Mouse (Mus musculus) retina, postnatal 7 days (tissue): ENCODE measurements around the gene Dapk3.
A peak's percentile ranks its signal among the peaks of the same experiment; 100 is the strongest.

ENCODE experiments used
- DNase-seq: peaks from one replicate; pipeline ENCODE4 v3.0.0-alpha.2; 2012; ENCODE audit warnings: low read depth, low spot score

The Dapk3 gene

DNA sequence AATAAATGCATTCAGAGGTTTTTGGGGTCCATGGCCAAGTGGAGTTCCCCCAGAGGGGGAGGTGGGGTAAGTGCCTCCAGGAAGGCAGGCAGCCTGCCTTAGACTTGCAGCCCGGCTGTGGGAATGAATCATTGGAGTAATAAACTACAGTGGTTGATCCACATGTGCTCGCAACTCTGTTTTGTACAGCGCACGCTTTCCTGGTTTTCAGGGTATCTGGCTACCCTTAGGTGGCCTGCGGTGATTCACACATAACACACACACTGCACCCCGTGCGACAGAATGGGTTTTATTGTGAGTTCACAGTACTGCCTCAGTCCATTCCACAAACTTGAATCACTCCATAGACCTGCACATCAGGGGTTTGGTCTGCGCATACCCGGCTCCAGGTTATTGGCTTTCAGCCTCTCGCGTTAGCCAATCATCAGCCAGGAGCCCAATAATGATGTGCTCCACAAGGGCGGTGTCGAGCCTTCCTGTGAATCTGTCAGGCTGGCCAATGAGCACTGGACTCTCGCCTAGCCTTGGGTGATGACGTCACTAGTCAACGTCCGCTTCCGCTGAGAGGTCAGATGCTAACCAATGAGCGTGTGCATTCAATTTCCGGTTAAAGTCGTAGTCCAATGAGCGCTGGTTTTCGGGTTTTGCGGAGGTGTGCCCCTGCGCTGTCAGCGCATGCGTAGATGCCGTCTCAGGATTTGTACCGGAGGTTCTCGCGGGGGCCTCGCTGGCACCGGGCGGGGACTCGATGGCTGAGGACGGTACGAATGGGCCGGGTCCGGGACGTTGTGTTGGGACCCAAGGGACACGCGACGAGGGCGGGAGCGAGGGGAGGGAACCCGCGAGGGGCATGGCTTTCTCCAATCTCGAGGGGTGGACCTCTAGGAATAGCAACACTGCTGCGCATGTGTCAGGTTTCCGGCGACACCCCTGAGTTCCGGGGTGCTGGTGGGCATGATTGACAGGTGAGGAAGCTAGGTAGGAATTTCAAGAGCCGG is at the start of gene Dapk3:
Gene Dapk3, plus strand, starts transcription at position 670 of the 998 bp plus-strand sequence.
- DNase-seq: peak; percentile 99

DNA sequence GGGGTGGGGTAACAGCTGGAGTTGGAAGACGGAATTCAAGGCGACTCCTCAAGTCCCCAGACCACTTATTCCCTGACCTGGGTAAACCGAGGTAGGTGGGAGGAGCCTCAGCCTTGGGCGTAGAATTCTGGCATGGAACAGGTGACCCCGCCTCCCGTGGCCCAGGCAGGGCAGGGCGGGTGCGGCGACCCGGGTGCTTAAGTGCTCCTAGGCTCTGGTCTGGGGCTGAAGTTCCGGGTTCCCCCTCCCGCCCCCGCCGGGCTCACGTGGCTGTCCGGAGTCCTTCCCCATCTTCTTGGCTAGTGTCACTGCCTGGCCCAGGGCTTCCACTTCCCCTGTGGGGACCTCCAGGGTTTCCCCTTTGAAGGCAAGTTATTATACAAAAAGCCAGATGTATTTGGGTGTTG is 48.6 kb upstream of the Dapk3 start:
- no peak for DNase-seq

DNA sequence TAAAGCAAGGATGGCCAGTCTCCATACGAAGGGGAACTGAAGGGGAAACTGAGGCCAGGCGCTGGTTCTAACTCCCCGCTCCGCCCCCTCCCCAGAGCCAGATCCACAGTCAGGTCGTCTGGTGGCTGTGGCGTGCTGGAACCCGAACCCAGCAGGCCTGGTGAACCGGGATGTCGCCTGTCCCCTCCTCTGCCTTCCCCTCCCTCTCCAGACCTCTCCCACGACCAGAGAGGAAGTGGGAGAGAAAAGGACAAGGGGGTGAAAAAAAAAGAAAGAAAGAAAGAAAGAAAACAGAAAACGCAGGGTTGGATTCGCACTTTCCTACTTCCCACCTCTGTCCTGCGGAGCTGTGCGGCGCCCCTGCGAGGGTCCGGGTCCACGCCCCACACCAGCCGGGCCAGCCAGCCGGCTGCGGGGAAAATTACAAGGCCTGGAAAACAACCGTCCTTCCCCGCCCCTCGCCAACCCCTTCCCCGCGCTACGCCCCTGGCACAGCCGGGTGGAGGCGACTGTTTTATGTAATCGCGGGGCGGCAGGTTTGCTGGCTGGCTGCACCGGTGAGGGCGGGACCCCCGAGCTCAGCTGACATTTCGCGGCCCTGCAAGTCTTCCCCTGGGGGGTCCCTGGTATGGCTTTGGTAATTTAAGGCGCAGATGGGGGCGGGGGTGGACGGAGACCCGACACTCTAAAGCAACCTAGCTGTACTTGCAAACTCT is 47.7 kb upstream of the Dapk3 start, which contains the start of gene Zbtb7a:
Gene Zbtb7a, plus strand, starts transcription at position 255 of the 716 bp plus-strand sequence.
- DNase-seq: no peak

DNA sequence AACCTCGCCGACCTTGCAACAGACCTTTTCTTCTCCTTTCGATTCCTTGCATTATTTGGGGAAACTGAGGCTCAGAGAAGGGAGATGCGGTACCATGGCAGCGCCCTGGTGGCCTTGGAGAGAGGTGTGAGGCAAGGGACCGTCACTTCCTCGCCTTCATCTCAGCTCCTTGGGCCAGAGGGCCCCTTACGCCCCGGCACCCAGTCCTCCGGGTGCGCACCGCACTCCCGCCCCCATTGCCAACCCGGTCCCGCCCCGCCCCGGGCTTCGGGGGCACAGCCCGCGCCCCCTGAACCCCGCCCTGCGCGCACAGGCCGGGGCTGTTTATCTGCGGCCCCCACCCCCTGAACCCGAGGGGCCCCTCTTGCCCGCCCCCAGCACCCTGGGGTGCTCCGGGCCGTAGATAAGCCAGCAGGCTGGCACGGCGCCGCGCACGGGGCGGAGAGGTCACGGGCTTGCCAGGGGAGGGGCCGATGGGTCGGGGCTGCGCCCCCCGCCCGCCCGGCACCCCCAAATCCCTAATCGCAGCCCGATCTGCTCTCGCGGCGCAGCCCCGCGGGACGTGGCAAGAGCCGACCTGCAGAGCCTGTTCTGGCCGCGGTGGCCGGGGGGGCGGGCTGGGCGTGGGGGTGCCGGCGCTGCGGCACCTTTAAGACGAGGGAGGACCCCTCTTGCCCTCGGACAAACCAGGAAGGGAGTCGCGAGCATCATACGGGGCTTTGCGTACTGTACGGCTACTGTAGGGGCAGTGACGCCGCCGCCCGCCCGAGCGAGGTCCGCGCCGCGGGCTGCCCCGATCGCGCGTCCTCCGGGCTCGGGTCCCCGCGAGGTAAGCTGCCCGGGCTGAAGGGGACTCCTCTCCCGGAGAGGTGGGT is 46.7 kb upstream of the Dapk3 start:
- peak; percentile 68 for DNase-seq

DNA sequence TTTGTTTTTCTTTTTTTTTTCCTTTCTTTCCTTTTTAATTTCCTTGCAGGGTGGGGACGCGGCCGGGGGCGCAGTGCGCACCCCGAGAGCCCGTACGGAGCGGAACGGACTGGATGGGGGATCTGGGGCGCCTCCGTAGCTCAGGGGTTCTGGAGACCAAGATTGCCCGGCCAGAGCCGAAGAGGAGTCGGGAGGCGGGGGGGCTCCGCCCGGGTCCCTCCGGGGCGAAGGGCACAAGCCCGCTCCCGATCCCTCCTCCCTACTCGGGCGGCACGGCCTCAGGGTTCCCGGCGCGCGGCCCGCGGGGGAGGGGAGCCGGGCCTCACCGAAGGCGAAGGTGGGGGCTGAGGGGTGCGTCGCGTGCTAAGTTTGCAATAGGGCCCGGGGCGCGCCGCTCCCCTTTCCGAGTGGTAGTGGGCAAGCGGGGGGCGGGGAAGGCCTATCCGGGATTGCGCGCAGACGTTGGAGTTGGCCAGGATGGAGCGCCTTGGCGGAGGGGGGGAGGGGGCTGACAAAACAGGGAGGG is 46.0 kb upstream of the Dapk3 start:
- DNase-seq: peak; percentile 56

DNA sequence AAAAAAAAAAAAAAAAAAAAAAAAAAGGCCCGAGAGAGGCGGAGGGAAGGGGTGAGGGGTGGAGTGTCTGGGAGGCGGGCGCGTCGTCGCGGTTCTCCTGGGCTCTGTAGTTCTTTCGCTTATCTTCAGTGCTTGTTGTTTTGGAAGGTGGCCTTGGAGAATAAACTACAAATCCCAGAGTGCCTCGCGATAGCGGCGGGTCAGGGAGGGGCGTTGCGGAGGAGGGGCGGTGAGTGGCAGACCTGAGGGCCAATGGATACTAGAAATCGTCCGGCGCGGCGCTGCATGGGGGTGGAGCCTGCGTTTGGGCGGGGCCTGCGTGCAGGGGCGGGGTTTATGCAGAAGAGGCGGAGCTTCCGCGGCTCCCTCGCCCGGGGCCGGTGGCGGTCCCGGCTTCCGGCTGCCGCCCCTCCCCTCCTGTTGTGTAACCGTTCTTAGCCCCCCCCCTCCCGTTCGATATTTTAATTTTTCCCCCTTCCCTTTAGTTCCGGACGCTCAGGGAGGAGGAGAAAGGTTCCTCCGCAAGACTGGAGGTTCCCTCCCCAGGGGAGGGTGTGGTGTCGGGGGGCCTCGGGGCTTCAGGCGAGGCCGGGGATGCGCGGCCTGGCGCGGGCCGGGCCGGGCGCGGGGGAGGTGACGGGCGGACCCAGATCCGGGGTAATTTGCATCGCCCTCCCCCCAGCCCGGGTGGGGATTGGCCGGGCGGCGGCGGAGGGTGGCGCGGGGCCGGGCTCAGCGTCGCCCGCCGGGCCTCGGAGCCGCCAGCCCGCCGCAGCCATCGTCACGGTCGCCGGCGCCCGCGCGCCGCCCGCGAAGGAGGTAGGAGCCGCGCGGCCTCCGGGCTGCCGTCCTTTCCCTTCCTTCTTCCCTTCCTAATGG is 45.3 kb upstream of the Dapk3 start:
- peak; percentile 99 for DNase-seq

DNA sequence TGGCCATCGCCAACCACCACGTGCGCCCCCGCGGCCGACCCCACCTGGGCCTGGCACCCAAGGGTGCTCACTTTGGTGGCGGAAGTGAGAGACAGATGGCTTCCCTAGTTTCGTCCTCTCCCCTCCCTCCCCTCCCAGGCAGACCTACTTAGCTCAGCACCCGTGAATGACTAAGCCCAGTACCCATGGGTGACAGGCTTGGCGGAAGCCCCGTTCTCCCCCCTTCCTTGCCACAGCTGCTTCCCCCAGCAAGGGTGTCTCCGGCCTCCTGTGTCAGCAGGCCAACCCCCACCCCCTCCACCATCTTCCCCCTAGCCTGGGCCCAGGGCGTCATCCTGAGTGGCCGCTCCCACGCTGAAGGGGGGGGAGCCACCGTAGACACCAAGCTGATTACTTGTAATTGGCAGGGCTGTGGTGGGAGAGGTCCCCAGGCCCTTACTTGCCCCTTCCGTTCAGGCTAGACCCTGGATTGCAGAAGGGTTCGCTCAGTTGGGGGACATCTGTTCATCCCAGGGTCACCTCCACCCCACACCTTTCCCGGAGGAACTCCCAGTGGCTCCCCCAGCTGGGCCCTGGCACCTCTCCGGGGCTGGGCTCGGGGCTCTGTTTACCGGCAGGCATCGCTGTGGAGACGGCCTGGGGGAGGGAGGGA is 44.5 kb upstream of the Dapk3 start:
- DNase-seq: peak; percentile 35

DNA sequence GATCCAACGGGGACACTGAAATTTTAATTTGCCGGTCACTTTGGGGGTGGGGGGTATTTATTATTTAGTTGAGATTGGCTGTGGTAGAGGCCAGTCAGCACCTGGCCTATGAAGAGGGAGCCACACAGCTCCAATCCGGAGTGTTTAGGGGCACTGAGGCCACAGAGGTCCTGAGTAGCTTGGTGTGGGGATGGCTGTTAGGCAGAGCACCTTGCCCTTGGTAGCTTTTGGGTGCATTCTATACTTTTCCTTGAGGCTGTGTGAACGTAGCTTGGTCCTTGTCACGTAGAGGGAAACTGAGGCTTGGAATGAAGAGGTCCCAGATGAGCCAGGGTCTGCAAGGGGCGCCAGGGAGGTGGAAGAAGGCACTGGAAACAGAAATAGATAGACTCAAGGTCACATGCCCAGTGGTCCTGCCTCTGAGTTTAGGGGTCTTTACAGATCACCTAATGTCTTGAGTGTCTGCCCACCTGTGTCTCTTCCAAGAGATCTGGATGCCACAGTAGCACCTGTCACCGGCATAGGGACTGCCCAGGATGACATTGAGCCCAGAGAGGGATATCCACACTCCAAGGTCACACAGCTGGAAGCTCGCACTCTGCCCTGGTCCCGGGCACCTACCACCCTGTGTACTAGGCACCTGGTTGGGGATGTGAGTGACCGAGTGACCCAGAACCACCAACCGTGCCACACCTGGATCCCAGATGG is 43.8 kb upstream of the Dapk3 start:
- no peak for DNase-seq

DNA sequence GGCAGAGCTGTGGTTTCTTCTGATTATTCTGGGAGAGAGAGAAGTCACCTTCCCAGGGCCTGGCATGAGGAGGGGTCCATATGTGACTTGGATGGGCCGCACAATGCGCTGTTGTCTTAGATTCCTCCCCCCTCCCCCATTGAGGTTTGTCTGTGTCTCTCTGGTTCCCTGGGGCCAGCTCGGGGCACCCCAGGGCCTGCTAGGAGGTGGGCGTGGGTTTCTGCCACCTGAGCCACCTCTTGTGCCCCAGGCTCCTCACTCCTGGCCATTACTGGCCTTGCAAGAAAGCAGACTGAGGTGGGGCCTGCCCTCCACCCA is 43.3 kb upstream of the Dapk3 start:
- no peak for DNase-seq

DNA sequence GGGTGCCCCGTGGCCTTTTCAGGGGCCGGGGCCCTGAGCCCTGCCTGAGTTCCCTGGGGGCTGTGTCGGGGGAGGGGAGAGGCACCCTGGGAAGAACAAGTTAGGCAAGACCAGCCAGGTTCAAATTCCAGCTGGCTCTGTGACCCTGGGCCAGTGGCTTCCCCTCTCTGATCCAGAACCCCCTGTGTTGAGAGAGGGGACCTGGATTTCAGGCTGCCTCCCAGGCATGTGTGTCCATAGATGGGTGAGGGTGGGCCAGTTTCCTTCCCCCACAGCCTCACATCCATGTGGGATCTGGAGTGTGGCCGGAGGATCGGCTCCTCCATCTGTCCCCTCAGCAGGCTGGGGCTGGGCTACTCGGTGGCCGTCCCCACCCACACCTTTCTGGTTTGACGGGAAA is 42.8 kb upstream of the Dapk3 start:
- DNase-seq: no peak

DNA sequence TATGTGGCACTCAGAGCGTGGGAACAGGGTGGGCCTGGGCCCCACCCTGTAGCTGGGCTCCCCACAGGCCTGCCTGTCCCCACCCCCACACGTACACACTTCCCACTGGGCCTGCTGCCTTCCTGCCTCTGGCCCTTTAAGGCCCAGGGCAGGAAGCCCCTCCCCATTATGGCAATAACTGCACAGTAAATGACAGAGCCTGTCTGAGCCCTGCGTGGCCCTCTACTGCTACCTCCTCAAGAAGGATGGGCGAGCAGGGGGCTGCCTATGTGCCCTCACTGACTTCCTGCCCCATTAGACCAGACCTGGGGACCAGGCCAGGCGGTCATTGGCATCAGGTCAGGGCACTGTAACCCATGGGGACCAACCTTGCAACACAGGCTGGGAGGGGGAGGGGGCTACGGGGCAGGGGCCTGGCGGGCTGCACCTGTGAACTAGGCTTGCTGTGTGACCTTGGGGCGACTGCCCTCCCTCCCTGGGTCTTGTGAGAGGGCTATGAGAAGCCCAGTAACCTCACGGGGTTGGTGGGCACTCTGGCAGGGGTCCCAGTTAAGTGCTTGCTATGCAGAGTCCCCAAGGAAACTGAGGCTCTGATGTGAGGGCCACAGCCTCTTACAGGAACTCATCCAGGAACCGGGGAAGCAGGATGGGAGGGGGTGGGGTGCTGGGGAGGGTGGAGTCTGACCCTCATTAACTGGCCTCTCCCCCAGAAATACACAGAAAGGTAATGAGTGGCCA is 41.9 kb upstream of the Dapk3 start:
- no peak for DNase-seq

DNA sequence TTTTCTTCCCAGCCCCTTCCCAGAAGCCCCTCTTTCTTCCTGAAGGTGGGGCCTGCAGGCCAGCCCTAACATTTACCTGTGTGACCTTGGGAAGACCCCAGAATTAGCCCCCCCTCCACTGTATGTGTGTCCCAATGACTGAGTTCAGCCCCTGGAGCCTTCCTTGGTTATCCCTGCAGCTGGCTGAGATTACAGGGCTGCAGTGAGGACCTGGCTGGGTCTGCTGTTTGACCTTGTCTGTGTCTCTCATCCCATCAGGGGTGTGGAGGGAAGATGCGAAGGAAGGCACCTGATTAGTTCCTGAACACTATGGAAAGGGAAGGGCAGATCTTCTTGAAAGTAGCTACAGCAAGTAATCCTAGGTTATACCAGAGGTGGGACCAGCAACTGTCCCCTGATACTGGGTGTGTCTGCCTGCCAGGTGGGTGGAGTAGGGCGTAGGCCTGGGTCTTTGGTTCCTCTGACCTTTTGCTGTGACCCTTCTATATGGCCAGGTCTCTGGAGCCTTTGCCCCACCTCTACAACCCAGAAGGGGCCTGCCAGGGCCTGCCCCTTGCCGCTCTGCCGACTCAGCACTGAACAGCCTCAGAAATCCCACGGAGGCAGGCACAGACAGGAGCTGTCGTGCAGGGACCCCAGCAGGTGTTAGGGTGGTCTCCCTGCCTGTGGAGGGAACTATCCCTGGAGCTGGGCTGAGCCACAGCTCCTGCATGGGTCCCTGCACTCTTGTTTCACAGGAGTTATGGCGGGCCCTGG is 41.2 kb upstream of the Dapk3 start:
- DNase-seq: no peak

DNA sequence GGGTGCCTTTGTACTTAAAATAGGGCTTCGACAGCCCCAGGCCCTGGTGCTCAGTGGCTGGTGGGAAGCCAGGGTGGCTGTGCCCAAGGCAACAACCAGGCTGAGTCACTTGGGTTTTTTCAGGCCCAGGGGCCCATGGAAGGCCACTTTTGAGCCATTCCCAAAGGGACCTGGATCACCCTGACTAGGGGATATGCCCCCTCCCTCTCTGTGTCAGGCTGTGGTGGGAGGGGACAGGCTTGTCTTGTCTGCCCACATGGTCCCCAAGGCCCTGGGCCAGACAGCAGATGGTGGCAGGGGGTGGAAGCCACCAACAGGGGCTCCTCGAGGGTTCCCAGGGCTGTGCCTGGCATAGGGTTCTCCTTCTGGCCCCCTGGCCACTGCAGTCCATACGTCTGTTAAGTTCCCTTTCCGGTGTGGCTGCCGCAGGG is 40.2 kb upstream of the Dapk3 start:
- no peak for DNase-seq

DNA sequence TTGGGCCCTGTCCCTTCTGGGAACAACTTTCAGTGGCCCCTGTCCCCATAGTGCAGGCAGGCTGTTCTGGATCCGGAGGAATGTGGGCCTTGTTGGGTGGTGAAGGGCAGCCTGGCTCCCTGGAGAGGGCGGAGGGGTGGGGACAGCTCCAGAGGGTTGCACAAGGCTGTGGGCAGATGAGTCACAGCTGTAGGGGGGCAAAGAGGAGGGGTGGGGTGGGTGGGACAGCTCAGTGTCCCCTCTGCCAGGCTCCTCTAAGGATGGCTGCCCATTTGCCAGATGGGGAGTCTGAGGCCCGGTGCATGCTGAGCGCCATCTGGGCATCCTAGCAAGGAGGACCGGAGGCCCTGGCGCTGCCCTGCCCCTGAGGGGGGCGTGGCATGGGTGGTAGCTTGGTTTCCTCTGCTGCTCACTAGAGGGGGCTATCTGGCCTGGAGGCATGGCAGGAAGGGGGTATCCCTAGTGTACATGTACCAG is 39.6 kb upstream of the Dapk3 start:
- no peak for DNase-seq

DNA sequence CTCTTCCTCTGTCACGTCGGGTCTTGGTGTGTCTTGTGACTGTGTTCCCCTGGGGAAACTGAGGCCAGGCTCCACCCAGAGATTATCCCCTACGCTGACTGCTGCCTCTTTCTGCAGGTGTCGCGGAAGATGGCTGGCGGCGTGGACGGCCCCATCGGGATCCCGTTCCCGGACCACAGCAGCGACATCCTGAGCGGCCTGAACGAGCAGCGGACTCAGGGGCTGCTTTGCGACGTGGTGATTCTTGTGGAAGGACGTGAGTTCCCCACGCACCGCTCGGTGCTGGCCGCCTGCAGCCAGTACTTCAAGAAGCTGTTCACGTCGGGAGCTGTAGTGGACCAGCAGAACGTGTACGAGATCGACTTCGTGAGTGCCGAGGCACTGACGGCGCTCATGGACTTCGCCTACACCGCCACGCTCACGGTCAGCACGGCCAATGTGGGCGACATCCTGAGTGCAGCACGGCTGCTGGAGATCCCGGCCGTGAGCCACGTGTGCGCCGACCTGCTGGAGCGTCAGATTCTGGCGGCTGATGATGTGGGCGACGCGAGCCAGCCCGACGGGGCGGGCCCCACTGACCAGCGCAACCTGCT is 38.9 kb upstream of the Dapk3 start:
- DNase-seq: no peak

DNA sequence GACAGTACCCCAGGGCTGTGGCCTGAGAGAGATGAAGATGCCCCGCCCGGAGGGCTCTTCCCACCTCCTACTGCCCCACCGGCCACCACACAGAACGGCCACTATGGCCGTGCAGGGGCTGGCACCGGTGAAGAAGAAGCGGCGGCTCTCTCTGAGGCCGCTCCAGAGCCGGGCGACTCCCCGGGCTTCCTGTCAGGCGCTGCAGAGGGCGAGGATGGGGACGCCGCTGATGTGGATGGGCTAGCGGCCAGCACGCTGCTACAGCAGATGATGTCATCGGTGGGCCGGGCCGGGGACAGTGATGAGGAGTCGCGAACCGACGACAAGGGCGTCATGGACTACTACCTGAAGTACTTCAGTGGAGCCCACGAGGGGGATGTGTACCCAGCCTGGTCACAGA is 38.1 kb upstream of the Dapk3 start:
- no peak for DNase-seq

DNA sequence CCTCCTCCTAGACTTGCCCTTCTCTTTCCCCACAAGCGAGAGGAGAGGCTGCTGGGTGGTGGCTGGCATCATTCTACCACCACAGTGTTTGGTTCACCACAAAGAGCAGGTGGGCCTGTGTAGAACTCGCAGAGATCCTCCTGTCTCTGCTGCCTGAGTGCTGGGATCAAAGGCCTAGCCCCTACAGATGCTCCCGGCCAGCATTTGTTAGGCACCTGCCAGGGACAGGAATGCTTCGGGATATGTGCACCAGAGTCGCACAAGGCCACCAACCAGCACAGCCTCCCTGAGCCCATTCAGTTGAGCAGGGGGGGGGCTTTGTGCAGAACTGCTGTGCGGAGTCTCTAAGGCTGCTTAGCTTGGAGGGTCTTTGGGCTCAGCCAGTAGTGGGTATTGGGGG is 37.5 kb upstream of the Dapk3 start:
- no peak for DNase-seq
